Mouse (Mus musculus): ENCODE measurements at regions not wholly inside any gene's neighbourhood (a gene's known extent, or its start where the extent isn't known, plus 50 kb on each side); places are given as distances from the start of the nearest gene placed in this dataset.
A peak's percentile ranks its signal among the peaks of the same experiment; 100 is the strongest.

- DNase-seq (ENCODE audit: low read depth, low spot score) = no peak
Observed at GRCm38 (mm10) chr3:136611682-136612081, 58.2 kb upstream of the Ppp3ca start.

GRCm38 (mm10) chr3:136610556-136610924, 59.4 kb upstream of the Ppp3ca start:
- no peak for DNase-seq (ENCODE audit: low read depth, low spot score)

- DNase-seq (ENCODE audit: low read depth, low spot score) = peak; percentile 32
Observed at GRCm38 (mm10) chr3:136609855-136610555, 59.9 kb upstream of the Ppp3ca start.

GRCm38 (mm10) chr3:136601706-136602105, 68.2 kb upstream of the Ppp3ca start:
- no peak for DNase-seq (ENCODE audit: low read depth, low spot score)

- DNase-seq (ENCODE audit: low read depth, low spot score) = no peak
Observed at GRCm38 (mm10) chr3:136583937-136584336, 86.0 kb upstream of the Ppp3ca start.

- no peak for DNase-seq (ENCODE audit: low read depth, low spot score)
Observed at GRCm38 (mm10) chr3:136578016-136578415, 91.9 kb upstream of the Ppp3ca start.

- no peak for DNase-seq (ENCODE audit: low read depth, low spot score)
Observed at GRCm38 (mm10) chr3:136570517-136570916, 99.4 kb upstream of the Ppp3ca start.

GRCm38 (mm10) chr3:136556488-136556887, 113.4 kb upstream of the Ppp3ca start:
- DNase-seq (ENCODE audit: low read depth, low spot score) = no peak

GRCm38 (mm10) chr3:136549471-136549870, 120.5 kb upstream of the Ppp3ca start:
- DNase-seq (ENCODE audit: low read depth, low spot score) = no peak

- no peak for DNase-seq (ENCODE audit: low read depth, low spot score)
Observed at GRCm38 (mm10) chr3:136531604-136532003, 138.3 kb upstream of the Ppp3ca start.

- no peak for DNase-seq (ENCODE audit: low read depth, low spot score)
Observed at GRCm38 (mm10) chr3:136508575-136508974, 161.3 kb upstream of the Ppp3ca start.

GRCm38 (mm10) chr3:136507070-136507469, 162.9 kb upstream of the Ppp3ca start:
- DNase-seq (ENCODE audit: low read depth, low spot score) = no peak

GRCm38 (mm10) chr3:136494831-136495230, 169.0 kb upstream of the Bank1 start:
- DNase-seq (ENCODE audit: low read depth, low spot score) = no peak

GRCm38 (mm10) chr3:136491683-136492082, 165.8 kb upstream of the Bank1 start:
- no peak for DNase-seq (ENCODE audit: low read depth, low spot score)

- DNase-seq (ENCODE audit: low read depth, low spot score) = no peak
Observed at GRCm38 (mm10) chr3:136471693-136472092, 145.8 kb upstream of the Bank1 start.

GRCm38 (mm10) chr3:136462747-136463146, 136.9 kb upstream of the Bank1 start:
- DNase-seq (ENCODE audit: low read depth, low spot score) = no peak

GRCm38 (mm10) chr3:136456471-136457117, 130.7 kb upstream of the Bank1 start:
- DNase-seq (ENCODE audit: low read depth, low spot score) = no peak

- no peak for DNase-seq (ENCODE audit: low read depth, low spot score)
Observed at GRCm38 (mm10) chr3:136455651-136456470, 130.0 kb upstream of the Bank1 start.

GRCm38 (mm10) chr3:136454967-136455366, 129.1 kb upstream of the Bank1 start:
- no peak for DNase-seq (ENCODE audit: low read depth, low spot score)

GRCm38 (mm10) chr3:136450986-136451774, 125.3 kb upstream of the Bank1 start:
- no peak for DNase-seq (ENCODE audit: low read depth, low spot score)

GRCm38 (mm10) chr3:136450361-136450895, 124.6 kb upstream of the Bank1 start:
- no peak for DNase-seq (ENCODE audit: low read depth, low spot score)
